Mouse (Mus musculus) myocyte (in vitro differentiated cells): Measurements from ENCODE around the gene Krtap1-4. TPM values are rescaled to one million over a fixed set of nuclear protein-coding genes. Genes with fewer than 3 reads are reported as not detected.

Source experiments
- H3K27me3 ChIP-seq: one replicate; pipeline ENCODE4 v1.6.1; 2011; ENCODE audit not compliant: control insufficient read depth, insufficient read depth, insufficient read length
- H3K36me3 ChIP-seq: one replicate; pipeline ENCODE4 v1.6.1; 2011; ENCODE audit not compliant: control insufficient read depth, insufficient read depth
- H3K4me2 ChIP-seq: one replicate; pipeline ENCODE4 v1.6.1; 2011; ENCODE audit warnings: low read depth, control low read depth
- H3K4me3 ChIP-seq: one replicate; pipeline ENCODE4 v1.5.1; 2011; ENCODE audit warnings: mild to moderate bottlenecking, control low read depth, moderate library complexity
- H3K79me2 ChIP-seq: one replicate; pipeline ENCODE4 v1.6.1; 2011; ENCODE audit not compliant: control insufficient read depth, insufficient read depth
- H3ac ChIP-seq: one replicate; pipeline ENCODE4 v1.6.1; 2011; ENCODE audit not compliant: control insufficient read depth, insufficient read length
- CEBPB ChIP-seq: IDR thresholded peaks from 2 replicates; pipeline ENCODE4 v1.6.1; 2011; ENCODE audit warnings: mild to moderate bottlenecking, moderate library complexity; ENCODE audit not compliant: poor library complexity, insufficient read depth, severe bottlenecking
- E2F4 ChIP-seq: IDR thresholded peaks from one replicate; pipeline ENCODE4 v1.6.1; 2011; ENCODE audit warnings: mild to moderate bottlenecking, control low read depth, moderate library complexity; ENCODE audit not compliant: insufficient read depth
- MAX ChIP-seq: IDR thresholded peaks from one replicate; pipeline ENCODE4 v1.6.1; 2011; ENCODE audit warnings: low read depth, mild to moderate bottlenecking, control low read depth
- MYOD1 ChIP-seq, 3 experiments: IDR thresholded peaks; one replicate each; pipeline ENCODE4 v1.6.1; 2011; ENCODE audit warnings: control low read depth in 2 of 3, low read depth in 2 of 3, mild to moderate bottlenecking in 2 of 3, moderate library complexity in 1 of 3; ENCODE audit not compliant: insufficient read length in 2 of 3, control insufficient read depth in 1 of 3
- MYOG ChIP-seq, 3 experiments: IDR thresholded peaks; one replicate each; pipeline ENCODE4 v1.6.1; 2011; ENCODE audit warnings: control low read depth in 2 of 3, low read depth in 2 of 3, mild to moderate bottlenecking in 2 of 3; ENCODE audit not compliant: insufficient read length in 2 of 3, control insufficient read depth in 1 of 3, insufficient read depth in 1 of 3
- POLR2A ChIP-seq: IDR thresholded peaks from one replicate; pipeline ENCODE4 v1.6.1; 2011; ENCODE audit warnings: low read depth, mild to moderate bottlenecking, control low read depth, moderate library complexity; ENCODE audit not compliant: insufficient read length
- POLR2AphosphoS2 ChIP-seq: IDR thresholded peaks from one replicate; pipeline ENCODE4 v1.6.1; 2011; ENCODE audit warnings: low read depth, control low read depth; ENCODE audit not compliant: insufficient read length
- REST ChIP-seq: IDR thresholded peaks from one replicate; pipeline ENCODE4 v1.6.1; 2011; ENCODE audit warnings: mild to moderate bottlenecking, control low read depth, moderate library complexity; ENCODE audit not compliant: insufficient read depth, insufficient read length
- SRF ChIP-seq: IDR thresholded peaks from one replicate; pipeline ENCODE4 v1.6.1; 2011; ENCODE audit warnings: low read depth; ENCODE audit not compliant: control insufficient read depth, insufficient read length
- TCF12 ChIP-seq: IDR thresholded peaks from one replicate; pipeline ENCODE4 v1.6.1; 2011; ENCODE audit warnings: mild to moderate bottlenecking, control low read depth; ENCODE audit not compliant: poor library complexity, insufficient read depth, severe bottlenecking
- TCF3 ChIP-seq: IDR thresholded peaks from one replicate; pipeline ENCODE4 v1.6.1; 2011; ENCODE audit warnings: low read depth, control low read depth; ENCODE audit not compliant: insufficient read length
- USF1 ChIP-seq: IDR thresholded peaks from one replicate; pipeline ENCODE4 v1.6.1; 2011; ENCODE audit warnings: low read depth, mild to moderate bottlenecking, control low read depth, moderate library complexity
- polyA plus RNA-seq: library from polyadenylated mRNA; unstranded; fragments of >200 nt; fragmentation: generic; extraction: Trizol; gene quantifications from one replicate; pipeline ENCODE4 v1.2.1, GENCODE M21; 2012; ENCODE audit warnings: missing spikeins

Krtap1-4 gene
- polyA plus RNA-seq, 1 experiment = not detected

- Histone ChIP-seq H3K27me3 (no peaks in the 10 kb centered on the region), H3K4me2 (peak overlapping the region; percentile 51), H3K4me3 (no peak overlapping the region), H3ac (no peak overlapping the region), H3K79me2 (no peaks in the 10 kb centered on the region), H3K36me3 (no peaks in the 10 kb centered on the region)
- TF ChIP-seq POLR2A (no peak), SRF (no peak), MYOG (IDR thresholded peaks at IDR 0.05; ENCODE audit: control insufficient read depth in 1 of 3, insufficient read depth in 1 of 3, insufficient read length in 2 of 3, low read depth in 2 of 3) (no peak), MYOD1 (IDR thresholded peaks at IDR 0.05; ENCODE audit: control insufficient read depth in 1 of 3, insufficient read length in 2 of 3, low read depth in 2 of 3) (no peak), MAX (no peak), CEBPB (no peak), REST (no peak), E2F4 (no peak), TCF12 (no peak), USF1 (no peak), POLR2AphosphoS2 (no peak), TCF3 (no peak)
Observed at GRCm38 (mm10) chr11:99581051-99581450, 2.4 kb downstream of the Krtap1-4 start.

DNA sequence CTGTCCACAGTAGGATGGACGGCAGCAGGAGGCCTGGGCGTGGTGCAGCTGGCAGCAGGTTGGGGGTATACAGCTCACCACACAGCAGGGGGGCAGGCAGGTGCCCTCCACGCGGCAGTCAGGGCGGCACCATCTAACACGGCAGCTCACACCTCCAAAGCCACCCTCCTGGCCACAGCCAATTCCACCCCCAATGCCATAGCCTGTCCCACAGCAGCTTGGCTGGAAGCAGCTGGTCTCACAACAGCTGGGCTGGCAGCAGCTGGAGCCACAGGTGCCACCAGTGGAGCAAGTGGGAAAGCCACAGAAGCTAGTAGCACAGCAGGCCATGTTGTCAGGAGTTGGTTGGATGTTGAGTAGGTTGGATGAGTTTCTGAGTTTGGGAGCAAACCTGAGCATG lies 2.8 kb downstream of the Krtap1-4 start, which contains the start of gene Krtap1-5:
Krtap1-5 (minus strand) TSS at position 381 of the 400 bp plus-strand sequence.
- Histone ChIP-seq H3K79me2 (no peaks in the 10 kb centered on the region), H3K36me3 (no peaks in the 10 kb centered on the region), H3K4me2 (peak within 1 kb of the TSS; percentile 51), H3K4me3 (no peak within 1 kb of the TSS), H3ac (no peak within 1 kb of the TSS), H3K27me3 (no peaks in the 10 kb centered on the region)
- TF ChIP-seq USF1 (no peak), MYOG (IDR thresholded peaks at IDR 0.05; ENCODE audit: control insufficient read depth in 1 of 3, insufficient read depth in 1 of 3, insufficient read length in 2 of 3, low read depth in 2 of 3) (peak; percentile 96 to 98 (median 98)), POLR2AphosphoS2 (no peak), SRF (no peak), MYOD1 (IDR thresholded peaks at IDR 0.05; ENCODE audit: control insufficient read depth in 1 of 3, insufficient read length in 2 of 3, low read depth in 2 of 3) (peak in 2 of 3 experiments; percentile 96 to 98), POLR2A (no peak), E2F4 (no peak), TCF3 (peak; percentile 98), MAX (no peak), CEBPB (no peak), TCF12 (peak; percentile 98), REST (no peak)

DNA sequence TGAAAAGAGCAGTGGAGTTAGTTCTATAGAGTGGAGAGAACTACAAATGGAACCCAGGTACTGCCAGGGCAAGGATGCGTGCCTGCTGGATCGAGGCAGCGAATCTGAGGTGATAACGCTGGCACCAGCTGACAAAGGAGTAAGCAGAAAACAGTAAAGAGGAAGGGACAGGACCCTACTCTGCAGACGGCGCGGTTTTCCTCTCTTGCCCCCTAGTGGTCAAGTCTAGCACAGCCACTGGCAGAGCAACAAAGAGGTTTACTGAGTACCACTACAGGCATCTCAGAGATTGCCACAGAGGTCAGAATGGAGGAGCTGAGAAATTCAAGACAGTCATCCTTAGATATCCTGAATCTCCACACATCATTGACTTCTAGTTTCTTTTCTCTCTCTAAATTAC lies 9.3 kb downstream of the Krtap1-4 start:
- H3K36me3 ChIP-seq = no peaks in the 10 kb centered on the region
- H3K79me2 ChIP-seq = no peaks in the 10 kb centered on the region
- H3K4me2 ChIP-seq = peak overlapping the region; percentile 44
- TF ChIP-seq POLR2A = no peak
- TF ChIP-seq USF1 = no peak
- H3ac ChIP-seq = no peak overlapping the region
- no peaks in the 10 kb centered on the region for H3K27me3 ChIP-seq
- no peak overlapping the region for H3K4me3 ChIP-seq

DNA sequence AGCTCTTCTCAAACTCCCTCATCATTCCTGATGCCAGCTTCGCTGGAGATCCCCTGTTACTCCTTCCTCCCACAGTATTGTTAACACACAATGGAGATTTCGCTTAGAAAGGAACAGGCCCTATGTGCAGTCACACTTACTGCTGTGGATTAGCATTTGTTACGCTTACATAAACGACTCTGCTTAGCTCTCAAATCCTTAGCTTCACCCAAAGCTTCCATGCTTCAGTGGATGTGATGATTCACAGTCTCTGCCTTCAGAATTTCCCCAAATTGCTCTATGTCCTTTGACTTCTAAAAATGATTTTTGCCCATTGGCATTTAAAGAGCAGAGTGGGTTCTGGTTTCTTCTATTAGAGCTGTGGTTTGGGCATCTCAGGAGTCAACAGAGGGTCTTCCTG lies 10.3 kb downstream of the Krtap1-4 start:
- Histone ChIP-seq H3ac (no peak overlapping the region), H3K27me3 (no peaks in the 10 kb centered on the region), H3K79me2 (no peaks in the 10 kb centered on the region), H3K4me3 (no peak overlapping the region), H3K4me2 (no peak overlapping the region), H3K36me3 (no peaks in the 10 kb centered on the region)
- TF ChIP-seq MYOD1 (IDR thresholded peaks at IDR 0.05; ENCODE audit: control insufficient read depth in 1 of 3, insufficient read length in 2 of 3, low read depth in 2 of 3) (no peak), SRF (no peak), TCF12 (no peak)

- Histone ChIP-seq H3K4me2 (no peak within 1 kb of the TSS), H3K4me3 (no peak within 1 kb of the TSS), H3K36me3 (no peaks in the 10 kb centered on the region), H3K79me2 (no peaks in the 10 kb centered on the region), H3K27me3 (no peaks in the 10 kb centered on the region), H3ac (no peak within 1 kb of the TSS)
- TF ChIP-seq CEBPB (no peak), USF1 (no peak), TCF12 (no peak), E2F4 (no peak), POLR2AphosphoS2 (no peak), MYOD1 (IDR thresholded peaks at IDR 0.05; ENCODE audit: control insufficient read depth in 1 of 3, insufficient read length in 2 of 3, low read depth in 2 of 3) (no peak), MAX (no peak), MYOG (IDR thresholded peaks at IDR 0.05; ENCODE audit: control insufficient read depth in 1 of 3, insufficient read depth in 1 of 3, insufficient read length in 2 of 3, low read depth in 2 of 3) (no peak), REST (no peak), POLR2A (no peak), SRF (no peak), TCF3 (no peak)
Observed at GRCm38 (mm10) chr11:99566530-99566929, 16.9 kb downstream of the Krtap1-4 start, which contains the start of gene Krtap3-1. Gene Krtap3-1, minus strand, starts transcription at chr11:99566630.
